Mouse (Mus musculus): Measurements from ENCODE around the gene Fuca1. TPM values are rescaled to one million over a fixed set of nuclear protein-coding genes. Genes with fewer than 3 reads are reported as not detected.

Gene Fuca1
- total RNA-seq, 2 experiments from 2014 or later: 46.8 to 47.9 TPM

DNA sequence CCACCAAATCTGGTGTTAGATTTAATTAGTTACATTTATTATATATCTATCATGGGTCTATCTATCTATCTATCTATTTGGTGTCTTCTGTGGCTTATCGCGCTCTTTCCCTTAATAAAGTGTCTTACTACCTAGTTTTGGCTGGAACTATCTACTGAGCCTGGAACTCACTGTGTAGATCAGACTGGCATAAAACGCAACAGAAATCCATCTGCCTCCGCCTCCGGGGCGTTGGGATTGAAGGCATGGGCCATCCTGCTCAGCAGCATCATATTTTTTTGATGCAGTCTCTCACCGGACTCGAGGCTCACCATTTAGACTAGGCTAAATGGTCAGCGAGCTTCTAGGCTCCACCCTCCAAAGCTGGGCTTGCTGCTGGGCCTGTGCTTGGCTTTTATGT lies 67.2 kb downstream of the Fuca1 start:
- no peak for DNase-seq (ENCODE audit: extremely low spot score in 1 of 2, low spot score in 2 of 2)
- intact Hi-C loops (cut with DNase I): loop anchor here (10.0 kb wide), 1 partner anchor 67 kb away; the partner anchor contains the start of gene Rpl11

Other genes with a start within 250 kb of the Fuca1 start
- under 1 TPM; 0.24 to 0.26 TPM for gene Ifnlr1, start 234.4 kb upstream of the Fuca1 start, total RNA-seq (2021)
- under 1 TPM; 0.57 to 0.69 TPM for gene Il22ra1, start 192.6 kb upstream of the Fuca1 start, total RNA-seq (2021)
- 1 to 10 TPM; 1.2 to 1.6 TPM for gene Myom3, start 161.0 kb upstream of the Fuca1 start, total RNA-seq (2021)
- 10 to 100 TPM; 70.1 to 74.8 TPM for gene Srsf10, start 65.0 kb upstream of the Fuca1 start, total RNA-seq (2021)
- 10 to 100 TPM; 47.1 to 47.9 TPM for gene Pnrc2, start 46.9 kb upstream of the Fuca1 start, total RNA-seq (2021)
- gene Cnr2, start 25.3 kb upstream of the Fuca1 start, total RNA-seq (2021): under 1 TPM in 1 of 2 experiments, not detected in 1; 0.11 TPM
- gene Hmgcl, start 25.7 kb downstream of the Fuca1 start, total RNA-seq (2021): 10 to 100 TPM; 30.5 to 31.9 TPM
- gene Gale, start 43.0 kb downstream of the Fuca1 start, total RNA-seq (2021): 10 to 100 TPM; 28.0 to 29.7 TPM
- gene Lypla2, start 51.9 kb downstream of the Fuca1 start, total RNA-seq (2021): 10 to 100 TPM; 94.0 to 95.0 TPM
- 10 to 100 TPM; 58.4 to 63.8 TPM for gene Pithd1, start 66.5 kb downstream of the Fuca1 start, total RNA-seq (2021)
- gene Eloa, start 101.0 kb downstream of the Fuca1 start, total RNA-seq (2021): 10 to 100 TPM; 30.1 to 32.3 TPM
- 100 to 1,000 TPM; 262 to 295 TPM for gene Rpl11, start 132.7 kb downstream of the Fuca1 start, total RNA-seq (2021)
- gene Id3, start 222.8 kb downstream of the Fuca1 start, total RNA-seq (2021): 10 to 100 TPM; 37.3 to 54.8 TPM

Data from left cerebral cortex, postnatal 10 days (tissue).